Mouse (Mus musculus) intestine, embryonic 15.5 days (tissue): ENCODE measurements around the gene Jam3. TPM values are rescaled to one million over a fixed set of nuclear protein-coding genes. Genes with fewer than 3 reads are reported as not detected.

Experiments
- ATAC-seq: fragments of 200-750 bp; cut with Nextera tagmentation; 2 replicates; pipeline ENCODE4 v1.8.0; 2017; ENCODE audit warnings: moderate TSS enrichment, moderate library complexity
- H3K27ac ChIP-seq: fragments of 300-500 bp; sonication (generic); 2 replicates; pipeline ENCODE4 v1.5.1; 2015; ENCODE audit warnings: mild to moderate bottlenecking, inconsistent platforms
- H3K27me3 ChIP-seq: fragments of 300-500 bp; sonication (generic); replicated peaks from 2 replicates; pipeline ENCODE4 v1.6.1; 2015; ENCODE audit warnings: inconsistent platforms
- H3K36me3 ChIP-seq: fragments of 300-500 bp; sonication (generic); 2 replicates; pipeline ENCODE4 v1.6.1; 2015; ENCODE audit warnings: inconsistent platforms
- H3K4me1 ChIP-seq: fragments of 300-500 bp; sonication (generic); replicated peaks from 2 replicates; pipeline ENCODE4 v1.6.1; 2015; ENCODE audit warnings: inconsistent platforms
- H3K4me2 ChIP-seq: fragments of 300-500 bp; sonication (generic); replicated peaks from 2 replicates; pipeline ENCODE4 v1.6.1; 2015; ENCODE audit warnings: mild to moderate bottlenecking, inconsistent platforms
- H3K4me3 ChIP-seq: fragments of 300-500 bp; sonication (generic); replicated peaks from 2 replicates; pipeline ENCODE4 v1.5.1; 2015; ENCODE audit warnings: inconsistent platforms
- H3K9ac ChIP-seq: fragments of 300-500 bp; sonication (generic); 2 replicates; pipeline ENCODE4 v1.6.1; 2015; ENCODE audit warnings: inconsistent platforms
- H3K9me3 ChIP-seq: fragments of 300-500 bp; sonication (generic); 2 replicates; pipeline ENCODE4 v1.6.1; 2016; ENCODE audit warnings: inconsistent platforms
- WGBS: fragments of 180-500 bp; shearing (Covaris S2); methylation state at CpG from one replicate; pipeline ENCODE4 v1.1.7; 2015; 5-methylcytosine and 5-hydroxymethylcytosine counted together
- polyA plus RNA-seq: library from polyadenylated mRNA; unstranded; fragments of >200 nt; fragmentation: Nextera tagmentation; extraction: Ambion mirVana; gene quantifications from 2 replicates; pipeline ENCODE4 v1.2.1, GENCODE M21; 2015

Jam3 gene
- polyA plus RNA-seq, 1 experiment from 2014 or later: 55.1 TPM

DNA sequence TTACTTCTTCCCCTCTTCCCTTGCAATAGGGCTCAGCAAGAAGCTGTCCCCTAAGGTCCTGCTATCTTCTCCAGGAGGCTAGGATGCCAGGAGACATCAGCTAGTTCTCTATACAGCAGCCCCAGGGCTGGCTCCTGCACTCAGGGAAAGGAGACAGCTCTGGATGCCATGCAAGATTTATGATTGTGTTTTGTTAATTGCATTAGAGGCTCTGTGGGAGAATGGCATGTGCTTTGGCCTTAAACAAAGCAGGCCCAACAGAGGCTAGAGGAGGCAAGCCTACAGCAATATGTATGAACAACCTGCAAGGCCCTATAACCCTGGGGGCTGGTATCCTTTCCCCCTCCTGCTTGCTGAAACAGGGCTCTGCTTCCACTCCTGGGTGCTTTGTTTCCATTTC, 30.6 kb upstream of the Jam3 start:
- no peak overlapping the region for H3K4me3 ChIP-seq
- no peaks in the 10 kb centered on the region for H3K36me3 ChIP-seq
- H3K9ac ChIP-seq: no peak overlapping the region
- no peaks in the 10 kb centered on the region for H3K27me3 ChIP-seq
- H3K4me2 ChIP-seq: no peak overlapping the region
- no peak overlapping the region for H3K27ac ChIP-seq
- no peaks in the 10 kb centered on the region for H3K4me1 ChIP-seq
- no peaks in the 10 kb centered on the region for H3K9me3 ChIP-seq
- ATAC-seq: peak; percentile 35; the same call in 1 of the 2 replicates

DNA sequence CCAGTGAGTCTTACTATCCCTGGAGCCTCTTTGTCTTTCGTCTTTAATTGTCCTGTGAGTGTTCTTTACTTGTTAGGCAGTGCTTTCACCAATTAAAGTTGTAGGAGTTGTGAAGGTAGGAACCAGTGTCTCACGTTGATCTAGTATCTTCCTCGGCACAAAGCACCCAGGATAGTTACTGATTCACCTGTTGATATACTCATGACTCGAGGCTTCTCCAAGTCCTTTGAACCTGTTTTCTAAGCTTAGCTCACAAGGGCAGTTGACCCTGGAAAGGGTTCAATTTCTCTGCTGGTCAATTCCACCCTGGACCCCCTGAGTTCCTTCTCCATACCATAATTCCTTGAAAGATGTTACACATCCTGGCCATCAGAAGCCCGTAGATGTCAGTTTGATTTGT, 26.9 kb upstream of the Jam3 start:
- 73% methylated on average over 5 of the region's 5 CpGs for WGBS
- no peak for ATAC-seq
- H3K4me1 ChIP-seq: no peaks in the 10 kb centered on the region
- no peak overlapping the region for H3K4me2 ChIP-seq
- H3K36me3 ChIP-seq: no peaks in the 10 kb centered on the region
- no peak overlapping the region for H3K4me3 ChIP-seq
- H3K9me3 ChIP-seq: no peaks in the 10 kb centered on the region
- no peaks in the 10 kb centered on the region for H3K27me3 ChIP-seq
- no peak overlapping the region for H3K9ac ChIP-seq
- H3K27ac ChIP-seq: no peak overlapping the region

DNA sequence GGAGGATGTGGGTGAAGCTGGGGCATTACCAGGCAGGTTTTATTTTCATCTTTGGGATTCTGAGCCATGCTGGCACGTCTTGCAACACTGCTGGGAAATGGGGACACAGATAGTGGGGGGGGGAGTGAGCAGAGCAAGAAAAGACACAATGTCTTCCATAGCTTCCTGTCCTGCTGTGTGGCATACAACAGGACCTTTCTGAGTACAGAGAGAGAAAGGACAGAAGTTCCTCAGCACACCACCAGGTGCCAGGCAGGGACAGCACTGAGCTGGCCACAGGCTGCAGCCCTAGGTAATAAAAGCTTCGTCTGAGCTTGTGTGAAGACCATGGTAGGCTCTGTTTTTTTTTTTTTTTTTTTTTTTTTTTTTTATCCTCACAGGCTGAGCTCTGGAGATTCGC, 25.3 kb upstream of the Jam3 start:
- no peak for ATAC-seq
- no peaks in the 10 kb centered on the region for H3K9me3 ChIP-seq
- H3K27me3 ChIP-seq: no peaks in the 10 kb centered on the region
- H3K36me3 ChIP-seq: no peaks in the 10 kb centered on the region
- H3K4me2 ChIP-seq: no peak overlapping the region
- H3K4me3 ChIP-seq: no peak overlapping the region
- H3K4me1 ChIP-seq: no peaks in the 10 kb centered on the region
- no peak overlapping the region for H3K27ac ChIP-seq
- H3K9ac ChIP-seq: no peak overlapping the region
- WGBS: 47% methylated on average over 3 of the region's 3 CpGs

DNA sequence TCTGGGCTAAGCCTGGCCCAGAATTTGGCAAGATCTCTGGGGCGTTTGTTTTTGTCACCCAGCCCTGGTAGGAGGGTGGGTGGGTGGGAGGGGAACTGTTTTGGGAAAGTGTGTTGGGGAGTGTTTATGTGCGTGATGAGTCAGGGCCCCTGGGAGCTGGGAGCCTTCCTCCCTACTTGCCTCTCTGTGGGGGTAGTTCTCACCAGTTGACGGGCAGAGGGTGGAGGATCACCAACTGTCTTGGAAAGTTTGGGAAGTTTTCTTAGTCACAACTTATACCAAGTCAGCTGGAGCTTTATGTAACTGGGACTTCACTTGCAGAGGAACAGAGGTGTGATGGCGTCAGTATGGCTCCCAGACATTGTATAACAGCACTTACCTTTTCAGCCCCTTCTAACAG, 23.7 kb upstream of the Jam3 start:
- no peak overlapping the region for H3K27ac ChIP-seq
- H3K36me3 ChIP-seq: no peaks in the 10 kb centered on the region
- no peak overlapping the region for H3K4me3 ChIP-seq
- no peak for ATAC-seq
- 66% methylated on average over 4 of the region's 4 CpGs for WGBS
- H3K9me3 ChIP-seq: no peaks in the 10 kb centered on the region
- H3K27me3 ChIP-seq: no peaks in the 10 kb centered on the region
- H3K4me1 ChIP-seq: no peaks in the 10 kb centered on the region
- no peak overlapping the region for H3K4me2 ChIP-seq
- no peak overlapping the region for H3K9ac ChIP-seq

DNA sequence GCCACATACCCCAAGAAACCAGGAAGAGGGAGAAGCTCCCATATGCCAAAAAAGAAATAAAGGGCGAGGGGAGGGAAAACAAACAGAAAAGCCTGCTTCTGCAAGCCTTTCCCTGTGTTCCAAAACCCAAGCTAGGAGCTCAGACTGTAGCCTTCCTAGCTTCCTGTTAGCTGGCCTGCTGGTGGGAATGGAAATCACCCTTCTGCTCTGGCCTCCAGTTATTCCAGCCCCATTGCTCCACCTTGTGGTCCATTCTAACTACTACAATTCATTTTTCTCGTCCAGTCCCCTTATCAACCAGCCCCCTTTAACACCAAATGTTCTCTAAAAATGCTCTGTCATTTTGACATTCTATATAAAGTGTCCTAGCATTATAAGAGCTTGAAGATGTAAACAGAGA, 20.9 kb upstream of the Jam3 start:
- Histone ChIP-seq H3K27ac (no peak overlapping the region), H3K4me2 (no peak overlapping the region), H3K4me1 (no peaks in the 10 kb centered on the region), H3K4me3 (no peak overlapping the region), H3K9ac (no peak overlapping the region), H3K27me3 (no peaks in the 10 kb centered on the region), H3K9me3 (no peaks in the 10 kb centered on the region), H3K36me3 (no peaks in the 10 kb centered on the region)
- WGBS: 0% methylated on average over 2 of the region's 2 CpGs
- ATAC-seq: peak; percentile 70

DNA sequence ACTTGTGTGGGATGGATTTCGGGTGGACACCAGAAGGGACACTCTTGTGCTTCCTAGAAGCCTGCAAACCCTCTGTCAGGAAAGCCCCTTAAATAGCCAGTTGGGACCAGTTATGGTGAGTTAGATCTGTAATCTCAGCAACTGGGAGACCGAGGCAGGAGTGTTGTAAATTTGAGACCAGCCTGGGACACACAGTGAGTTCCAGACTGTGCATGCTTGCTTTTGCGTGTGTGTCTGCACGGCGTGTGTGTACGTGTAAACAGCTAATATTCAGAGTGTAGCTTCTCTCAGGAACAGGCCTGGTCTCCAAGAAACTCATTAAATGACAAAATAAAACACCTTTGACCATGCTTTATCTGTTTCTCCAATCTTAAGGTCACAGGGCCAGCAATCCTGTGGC, 20.5 kb upstream of the Jam3 start:
- no peak; the same call in 1 of the 2 replicates for ATAC-seq
- WGBS: 87% methylated on average over 6 of the region's 6 CpGs
- H3K9me3 ChIP-seq: no peaks in the 10 kb centered on the region
- H3K9ac ChIP-seq: no peak overlapping the region
- H3K4me1 ChIP-seq: no peaks in the 10 kb centered on the region
- no peaks in the 10 kb centered on the region for H3K36me3 ChIP-seq
- no peaks in the 10 kb centered on the region for H3K27me3 ChIP-seq
- no peak overlapping the region for H3K4me2 ChIP-seq
- H3K4me3 ChIP-seq: no peak overlapping the region
- H3K27ac ChIP-seq: no peak overlapping the region

DNA sequence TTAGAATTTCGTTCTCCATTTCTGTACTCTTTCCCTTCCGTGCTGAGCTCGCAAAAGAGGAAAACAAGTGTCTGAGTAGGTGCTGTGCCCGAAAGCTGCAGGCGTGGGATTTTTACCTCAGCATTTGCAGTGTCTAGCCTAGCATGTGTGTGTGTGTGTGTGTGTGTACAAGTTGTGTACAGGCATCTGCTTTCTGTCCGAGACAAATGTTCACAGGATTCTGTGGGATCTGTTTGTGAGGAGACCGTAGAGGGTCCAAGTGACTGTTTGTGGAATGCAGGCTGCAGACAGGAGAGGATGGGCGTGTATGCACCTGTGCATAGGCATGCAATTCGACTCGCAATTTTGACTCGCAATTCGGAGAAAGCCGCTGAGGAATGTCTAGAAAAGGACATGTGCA, 20.0 kb upstream of the Jam3 start:
- WGBS: 87% methylated on average over 13 of the region's 13 CpGs
- Histone ChIP-seq H3K9me3 (no peaks in the 10 kb centered on the region), H3K9ac (no peak overlapping the region), H3K36me3 (no peaks in the 10 kb centered on the region), H3K4me1 (no peaks in the 10 kb centered on the region), H3K27me3 (no peaks in the 10 kb centered on the region), H3K4me3 (no peak overlapping the region), H3K4me2 (no peak overlapping the region), H3K27ac (no peak overlapping the region)
- no peak for ATAC-seq

DNA sequence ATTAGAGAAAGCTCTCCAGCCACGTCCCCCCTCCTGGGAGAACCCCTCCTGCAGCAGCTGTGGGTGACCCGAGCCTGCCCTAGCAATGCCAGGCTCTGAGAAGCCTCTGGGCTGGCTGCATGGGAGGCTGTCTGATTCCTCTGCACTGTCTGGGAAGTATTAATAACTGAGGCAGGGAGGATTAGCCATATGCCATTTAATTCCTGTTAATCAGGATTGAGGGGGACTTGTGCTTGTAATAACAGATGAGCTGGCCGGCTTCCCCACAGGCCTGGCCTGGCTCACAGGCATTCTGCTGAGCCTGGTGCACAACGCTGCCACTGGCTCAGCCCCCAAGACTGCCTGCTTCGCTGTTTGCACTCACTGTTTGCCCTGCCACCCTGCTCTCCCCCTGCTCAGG, 18.9 kb upstream of the Jam3 start:
- no peak overlapping the region for H3K4me3 ChIP-seq
- peak; percentile 34; the same call in 1 of the 2 replicates for ATAC-seq

DNA sequence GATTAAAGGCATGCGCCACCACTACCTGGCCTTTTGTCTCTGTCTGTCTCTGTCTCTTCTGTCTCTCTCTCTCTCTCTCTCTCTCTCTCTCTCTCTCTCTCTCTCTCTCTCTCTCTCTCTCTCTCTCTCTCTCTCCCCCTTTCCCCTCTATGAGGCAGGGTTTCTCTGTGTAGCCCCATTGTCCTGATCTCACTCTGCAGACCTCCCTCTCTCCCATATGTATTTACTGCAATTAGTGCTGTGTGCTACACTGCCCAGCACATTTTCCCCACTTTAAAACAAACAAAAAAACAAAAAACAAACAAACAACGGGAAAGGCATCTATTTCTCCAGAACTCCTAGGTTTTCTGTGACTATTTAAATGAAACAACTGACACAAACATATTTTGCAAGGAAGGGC, 18.4 kb upstream of the Jam3 start:
- H3K36me3 ChIP-seq: no peaks in the 10 kb centered on the region
- no peak overlapping the region for H3K4me3 ChIP-seq
- no peak overlapping the region for H3K27ac ChIP-seq
- ATAC-seq: no peak
- no peak overlapping the region for H3K4me2 ChIP-seq
- H3K9ac ChIP-seq: no peak overlapping the region
- WGBS: 73% methylated on average over 2 of the region's 2 CpGs
- no peaks in the 10 kb centered on the region for H3K27me3 ChIP-seq
- no peaks in the 10 kb centered on the region for H3K9me3 ChIP-seq
- no peaks in the 10 kb centered on the region for H3K4me1 ChIP-seq

More for the DNA sequence above, 18.9 kb upstream of the Jam3 start:
- Histone ChIP-seq H3K9ac (no peak overlapping the region), H3K36me3 (no peaks in the 10 kb centered on the region), H3K9me3 (no peaks in the 10 kb centered on the region), H3K4me1 (no peaks in the 10 kb centered on the region), H3K4me2 (no peak overlapping the region), H3K27ac (no peak overlapping the region), H3K27me3 (no peaks in the 10 kb centered on the region)
- 42% methylated on average over 5 of the region's 5 CpGs for WGBS

DNA sequence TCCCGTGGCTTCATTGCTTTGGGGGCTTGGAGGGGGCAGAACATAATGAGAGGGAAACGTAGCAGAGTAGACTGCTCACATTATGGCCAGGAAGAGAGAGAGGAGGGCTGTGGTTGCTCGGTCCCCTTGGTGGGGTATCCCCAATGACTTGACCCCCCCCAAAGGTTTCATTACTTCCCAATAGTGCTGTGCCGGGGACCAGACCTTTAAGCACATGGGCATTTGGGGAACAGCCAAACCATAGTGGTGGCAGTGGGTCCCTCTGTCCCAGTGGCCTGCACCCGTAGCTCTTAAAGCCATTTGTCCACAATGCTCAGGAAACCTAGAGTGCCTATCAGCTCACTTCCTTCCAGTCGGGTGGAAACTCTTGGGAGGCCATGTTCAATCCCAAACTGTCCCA, 17.6 kb upstream of the Jam3 start:
- Histone ChIP-seq H3K9me3 (no peaks in the 10 kb centered on the region), H3K9ac (no peak overlapping the region), H3K27me3 (no peaks in the 10 kb centered on the region), H3K4me3 (no peak overlapping the region), H3K36me3 (no peaks in the 10 kb centered on the region), H3K4me2 (no peak overlapping the region), H3K27ac (no peak overlapping the region), H3K4me1 (no peaks in the 10 kb centered on the region)
- ATAC-seq: no peak
- WGBS: 72% methylated on average over 6 of the region's 6 CpGs

DNA sequence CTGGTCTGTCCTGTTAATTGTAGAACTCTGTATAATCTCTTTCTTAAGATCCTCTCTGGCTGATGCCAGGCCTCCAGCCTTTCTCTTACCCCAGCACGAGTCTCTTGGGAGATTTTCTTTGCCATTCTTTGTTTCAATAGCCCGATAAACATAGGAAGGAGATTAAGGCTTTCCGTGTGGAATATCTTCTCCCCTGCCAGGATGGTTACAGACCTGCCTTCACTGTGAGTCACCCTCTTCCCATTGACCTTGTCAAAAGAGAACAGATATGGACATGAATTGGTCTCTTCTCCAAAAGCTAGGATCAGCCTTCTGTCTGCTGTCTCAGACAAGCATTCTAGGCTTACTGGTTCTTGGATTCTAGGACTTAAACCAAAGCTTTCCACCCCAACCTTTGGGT, 15.5 kb upstream of the Jam3 start:
- Histone ChIP-seq H3K4me1 (no peaks in the 10 kb centered on the region), H3K9ac (no peak overlapping the region), H3K27me3 (no peaks in the 10 kb centered on the region), H3K9me3 (no peaks in the 10 kb centered on the region), H3K36me3 (no peaks in the 10 kb centered on the region), H3K4me3 (no peak overlapping the region), H3K4me2 (no peak overlapping the region), H3K27ac (no peak overlapping the region)
- WGBS: 80% methylated on average over 3 of the region's 3 CpGs
- no peak for ATAC-seq

DNA sequence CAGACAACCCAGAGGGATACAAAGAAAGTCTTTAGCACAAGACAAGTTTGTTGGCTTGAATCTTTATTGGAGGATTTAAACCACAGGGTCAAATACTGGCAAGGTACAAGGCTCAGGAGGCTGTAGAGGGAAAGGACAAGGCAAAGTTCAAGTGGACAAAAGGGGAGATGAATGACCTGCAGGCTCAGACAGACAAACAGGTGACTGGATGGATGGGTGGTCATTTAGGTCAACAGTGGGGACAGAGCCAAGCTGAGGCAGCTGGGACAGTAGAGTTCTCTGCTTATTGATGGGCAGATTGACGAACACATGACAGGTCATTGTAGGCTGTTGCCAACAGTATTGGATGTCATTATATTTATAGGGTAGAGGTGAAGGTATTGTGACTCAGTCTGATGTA, 11.8 kb upstream of the Jam3 start:
- Histone ChIP-seq H3K4me1 (no peaks in the 10 kb centered on the region), H3K9ac (no peak overlapping the region), H3K27me3 (no peaks in the 10 kb centered on the region), H3K27ac (no peak overlapping the region), H3K9me3 (no peaks in the 10 kb centered on the region), H3K4me2 (no peak overlapping the region), H3K4me3 (no peak overlapping the region), H3K36me3 (no peaks in the 10 kb centered on the region)
- ATAC-seq: no peak
- WGBS: 72% methylated on average over 1 of the region's 1 CpGs

DNA sequence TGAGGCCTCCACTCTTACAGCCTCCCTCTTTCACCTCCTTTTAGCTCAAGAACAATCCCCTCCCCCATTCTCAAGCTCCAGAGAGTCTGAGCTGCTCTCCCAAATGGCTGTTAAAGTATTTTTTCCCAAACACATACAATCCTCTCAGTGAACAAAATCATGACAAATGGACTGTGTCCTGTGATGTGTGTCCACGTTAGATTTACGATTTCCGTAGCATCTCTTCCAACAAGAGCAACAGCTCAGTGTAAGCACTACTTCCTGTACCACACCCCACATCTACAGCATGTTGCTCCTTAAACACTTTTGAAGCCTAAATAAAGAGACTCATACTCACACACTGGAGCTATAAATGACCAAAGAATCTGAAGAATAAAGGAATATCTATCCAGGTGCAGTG, 10.4 kb upstream of the Jam3 start:
- H3K4me1 ChIP-seq: no peaks in the 10 kb centered on the region
- H3K4me3 ChIP-seq: no peak overlapping the region
- no peaks in the 10 kb centered on the region for H3K27me3 ChIP-seq
- ATAC-seq: no peak
- no peak overlapping the region for H3K9ac ChIP-seq
- 72% methylated on average over 3 of the region's 3 CpGs for WGBS
- no peak overlapping the region for H3K4me2 ChIP-seq
- H3K36me3 ChIP-seq: no peaks in the 10 kb centered on the region
- no peak overlapping the region for H3K27ac ChIP-seq
- H3K9me3 ChIP-seq: no peaks in the 10 kb centered on the region

DNA sequence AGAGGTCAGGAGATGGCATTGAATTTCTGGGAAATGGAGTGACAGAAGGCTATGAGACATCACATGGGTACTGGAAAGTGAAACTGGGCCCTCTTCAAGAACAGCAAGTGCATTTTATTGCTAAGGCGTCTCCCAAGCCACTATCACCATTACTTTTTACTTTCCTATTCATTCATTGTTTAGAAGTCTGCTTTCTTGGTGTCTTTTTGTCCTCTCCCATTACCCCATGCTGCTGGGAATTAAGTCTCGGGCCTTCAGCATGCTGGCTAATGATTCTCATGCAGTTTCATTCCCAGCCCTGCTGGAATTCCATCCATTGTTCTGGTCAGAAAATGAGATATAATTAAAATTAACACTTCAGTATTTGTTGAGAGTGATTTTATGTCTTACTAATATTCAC, 9.7 kb upstream of the Jam3 start:
- no peaks in the 10 kb centered on the region for H3K9me3 ChIP-seq
- H3K36me3 ChIP-seq: no peaks in the 10 kb centered on the region
- WGBS: 56% methylated on average over 2 of the region's 2 CpGs
- no peaks in the 10 kb centered on the region for H3K4me1 ChIP-seq
- no peak overlapping the region for H3K4me3 ChIP-seq
- no peak overlapping the region for H3K27ac ChIP-seq
- no peak overlapping the region for H3K4me2 ChIP-seq
- H3K9ac ChIP-seq: no peak overlapping the region
- no peak for ATAC-seq
- no peaks in the 10 kb centered on the region for H3K27me3 ChIP-seq
